Mouse (Mus musculus) left cerebral cortex, adult 11 months (tissue): Measurements from ENCODE around the gene Rgs16.
A peak's percentile ranks its signal among the peaks of the same experiment; 100 is the strongest.

Experiments used
- DNase-seq: peaks from one replicate; pipeline ENCODE4 v3.0.0; 2022; ENCODE audit warnings: low spot score

Gene Rgs16

GRCm38 (mm10) chr1:153740145-153740544, at the start of gene Rgs16:
TSS of gene Rgs16 (plus strand) at chr1:153740349.
- DNase-seq = peak; percentile 44

- no peak for DNase-seq
Measured at GRCm38 (mm10) chr1:153692526-153692925, 47.6 kb upstream of the Rgs16 start.

- DNase-seq = no peak
Measured at GRCm38 (mm10) chr1:153694372-153695120, 45.6 kb upstream of the Rgs16 start.

GRCm38 (mm10) chr1:153695398-153695797, 44.8 kb upstream of the Rgs16 start:
- no peak for DNase-seq

GRCm38 (mm10) chr1:153696093-153696492, 44.1 kb upstream of the Rgs16 start:
- DNase-seq = no peak

- DNase-seq = no peak
Measured at GRCm38 (mm10) chr1:153696541-153696940, 43.6 kb upstream of the Rgs16 start.

GRCm38 (mm10) chr1:153697581-153698251, 42.4 kb upstream of the Rgs16 start:
- DNase-seq = no peak

GRCm38 (mm10) chr1:153698311-153699084, 41.7 kb upstream of the Rgs16 start:
- DNase-seq = no peak

GRCm38 (mm10) chr1:153700448-153701063, 39.6 kb upstream of the Rgs16 start:
- DNase-seq = no peak

- DNase-seq = no peak
Measured at GRCm38 (mm10) chr1:153701461-153701860, 38.7 kb upstream of the Rgs16 start.

GRCm38 (mm10) chr1:153702166-153702852, 37.8 kb upstream of the Rgs16 start:
- DNase-seq = no peak

- no peak for DNase-seq
Measured at GRCm38 (mm10) chr1:153702853-153703410, 37.2 kb upstream of the Rgs16 start.

- DNase-seq = no peak
Measured at GRCm38 (mm10) chr1:153703445-153703991, 36.6 kb upstream of the Rgs16 start.

GRCm38 (mm10) chr1:153704174-153704573, 36.0 kb upstream of the Rgs16 start:
- no peak for DNase-seq

- no peak for DNase-seq
Measured at GRCm38 (mm10) chr1:153704996-153705395, 35.2 kb upstream of the Rgs16 start.

- DNase-seq = no peak
Measured at GRCm38 (mm10) chr1:153708626-153709025, 31.5 kb upstream of the Rgs16 start.

- no peak for DNase-seq
Measured at GRCm38 (mm10) chr1:153709451-153709850, 30.7 kb upstream of the Rgs16 start.

GRCm38 (mm10) chr1:153711544-153712262, 28.4 kb upstream of the Rgs16 start:
- DNase-seq = no peak

GRCm38 (mm10) chr1:153712633-153713032, 27.5 kb upstream of the Rgs16 start:
- DNase-seq = no peak

- DNase-seq = no peak
Measured at GRCm38 (mm10) chr1:153717990-153718389, 22.2 kb upstream of the Rgs16 start.
